Mouse (Mus musculus): Measurements from ENCODE around the gene Il1a. TPM values are rescaled to one million over a fixed set of nuclear protein-coding genes. Genes with fewer than 3 reads are reported as not detected.
A peak's percentile ranks its signal among the peaks of the same experiment; 100 is the strongest.

The Il1a gene
- polyA plus RNA-seq, 2 experiments, result 2.5 to 3.4 TPM

DNA sequence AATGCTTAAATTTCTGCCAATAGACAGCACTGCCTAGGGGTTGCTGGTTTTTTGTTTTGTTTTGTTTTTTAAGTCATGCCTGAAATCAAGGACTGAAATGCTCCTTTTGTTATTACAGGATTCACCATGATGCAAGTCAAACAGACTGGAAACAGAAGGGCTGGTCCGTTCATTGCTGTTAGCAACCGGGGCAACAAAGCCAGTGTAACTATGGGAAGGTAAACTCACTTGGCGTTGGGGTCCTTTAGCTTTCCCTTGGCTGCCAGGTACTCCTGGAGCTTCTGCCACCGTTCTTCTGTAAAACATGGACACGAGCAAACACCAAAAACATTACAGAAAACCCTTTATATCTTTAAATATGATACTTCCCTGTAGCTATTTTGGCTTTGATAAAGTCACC lies 13.7 kb downstream of the Il1a start:
- H3K9me3 ChIP-seq (ENCODE audit: control insufficient read depth, low read length), result no peaks in the 10 kb centered on the region
- peak overlapping the region; percentile 67 to 98 for H3K4me3 ChIP-seq (ENCODE audit: insufficient read depth in 1 of 2, low read depth in 2 of 2, low read length in 2 of 2)
- peak overlapping the region; percentile 96 for H3K4me2 ChIP-seq (ENCODE audit: low read depth)
- H3K36me3 ChIP-seq (replicated peaks; ENCODE audit: control insufficient read depth, insufficient read depth, low read depth), result peaks cover 20% of the 10 kb centered on the region
- 61% methylated on average over 5 of the region's 5 CpGs for WGBS (ENCODE audit: insufficient replicate concordance)
- DNase-seq (ENCODE audit: low read depth in 3 of 3, low spot score in 3 of 3) (peak in 1 of 3 experiments; percentile 36), ATAC-seq (ENCODE audit: insufficient read depth) (no peak)
- peak overlapping the region; percentile 94 for H3K27ac ChIP-seq
- no peak for TF ChIP-seq CTCF (IDR thresholded peaks at IDR 0.05; ENCODE audit: low read depth)
- TF ChIP-seq EP300 (IDR thresholded peaks at IDR 0.05; ENCODE audit: low read depth), result no peak
- peaks cover 12 to 19% of the 10 kb centered on the region in 2 experiments for H3K4me1 ChIP-seq (replicated peaks; ENCODE audit: control insufficient read depth in 2 of 2, insufficient read depth in 2 of 2, low read length in 1 of 2)
- no peaks in the 10 kb centered on the region; the same call in 1 of the 2 replicates for H3K27me3 ChIP-seq (ENCODE audit: control insufficient read depth, insufficient read depth, low read length)
- peak overlapping the region; percentile 95 for H3K9ac ChIP-seq (replicated peaks)

DNA sequence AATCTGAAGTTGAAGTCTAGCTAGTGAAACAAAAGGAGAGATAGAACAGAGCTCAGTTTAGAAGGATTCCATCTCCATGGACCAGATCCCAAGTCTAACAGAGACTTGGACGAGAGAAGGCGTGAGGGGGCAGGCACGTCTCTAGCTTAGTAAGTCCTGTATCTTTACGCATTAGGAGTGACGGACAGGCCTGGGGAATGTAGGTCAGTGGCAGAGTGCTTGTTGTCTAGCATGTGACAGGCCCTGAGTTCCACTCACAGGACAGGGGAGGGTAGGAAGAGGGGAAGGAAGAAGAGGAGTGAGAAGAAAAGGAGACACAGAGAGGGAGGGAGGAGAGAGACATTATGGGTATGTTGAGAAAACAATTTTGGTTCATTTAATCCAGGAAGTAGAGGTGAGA lies 14.7 kb downstream of the Il1a start:
- peaks cover 12 to 19% of the 10 kb centered on the region in 2 experiments for H3K4me1 ChIP-seq (replicated peaks; ENCODE audit: control insufficient read depth in 2 of 2, insufficient read depth in 2 of 2, low read length in 1 of 2)
- no peaks in the 10 kb centered on the region; the same call in 1 of the 2 replicates for H3K27me3 ChIP-seq (ENCODE audit: control insufficient read depth, insufficient read depth, low read length)
- peaks cover 30% of the 10 kb centered on the region for H3K36me3 ChIP-seq (replicated peaks; ENCODE audit: control insufficient read depth, insufficient read depth, low read depth)
- peak overlapping the region; percentile 94; the same call in 1 of the 2 replicates for H3K27ac ChIP-seq
- no peak for TF ChIP-seq EP300 (IDR thresholded peaks at IDR 0.05; ENCODE audit: low read depth)
- TF ChIP-seq CTCF (IDR thresholded peaks at IDR 0.05; ENCODE audit: low read depth), result no peak
- WGBS (ENCODE audit: insufficient replicate concordance), result 91% methylated on average over 5 of the region's 5 CpGs
- DNase-seq (ENCODE audit: low read depth in 3 of 3, low spot score in 3 of 3) (no peak), ATAC-seq (ENCODE audit: insufficient read depth) (no peak)
- peak overlapping the region; percentile 96 for H3K4me2 ChIP-seq (ENCODE audit: low read depth)
- peak overlapping the region; percentile 95 for H3K9ac ChIP-seq (replicated peaks)
- H3K4me3 ChIP-seq (ENCODE audit: insufficient read depth in 1 of 2, low read depth in 2 of 2, low read length in 2 of 2), result peak overlapping the region; percentile 67 to 98
- H3K9me3 ChIP-seq (ENCODE audit: control insufficient read depth, low read length), result no peaks in the 10 kb centered on the region

DNA sequence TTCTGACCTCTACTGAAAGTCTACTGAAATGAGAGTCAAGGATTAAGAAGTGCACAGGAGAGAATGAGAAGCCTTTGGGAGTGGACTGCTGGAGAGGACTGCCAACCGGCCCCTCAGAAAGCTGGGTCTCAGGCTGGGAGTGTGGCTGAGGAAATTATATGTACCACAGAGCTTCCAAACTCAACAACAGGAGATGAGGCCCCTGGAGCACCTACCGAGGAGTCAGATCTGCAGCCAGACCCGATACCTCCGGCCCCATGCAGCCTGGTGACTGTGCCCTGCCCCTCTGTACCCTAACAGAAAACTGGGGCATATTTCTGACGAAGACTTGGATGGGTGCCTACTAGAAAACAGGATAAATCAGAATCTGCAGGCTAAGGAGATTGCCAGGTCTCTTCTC lies 35.9 kb downstream of the Il1a start:
- 89% methylated on average over 5 of the region's 5 CpGs for WGBS (ENCODE audit: insufficient replicate concordance)
- DNase-seq (ENCODE audit: low read depth in 3 of 3, low spot score in 3 of 3), result no peak
- no peak for ATAC-seq (ENCODE audit: insufficient read depth)
- Histone ChIP-seq H3K4me3 (ENCODE audit: insufficient read depth in 1 of 2, low read depth in 2 of 2, low read length in 2 of 2) (no peak overlapping the region), H3K9ac (replicated peaks) (no peak overlapping the region), H3K36me3 (replicated peaks; ENCODE audit: control insufficient read depth, insufficient read depth, low read depth) (peaks cover 89% of the 10 kb centered on the region), H3K4me2 (ENCODE audit: low read depth) (no peak overlapping the region), H3K27ac (no peak overlapping the region), H3K4me1 (replicated peaks; ENCODE audit: control insufficient read depth in 2 of 2, insufficient read depth in 2 of 2, low read length in 1 of 2) (no peaks in the 10 kb centered on the region), H3K9me3 (ENCODE audit: control insufficient read depth, low read length) (no peaks in the 10 kb centered on the region), H3K27me3 (ENCODE audit: control insufficient read depth, insufficient read depth, low read length) (no peaks in the 10 kb centered on the region)
- TF ChIP-seq EP300 (IDR thresholded peaks at IDR 0.05; ENCODE audit: low read depth) (no peak), CTCF (IDR thresholded peaks at IDR 0.05; ENCODE audit: low read depth) (no peak)

DNA sequence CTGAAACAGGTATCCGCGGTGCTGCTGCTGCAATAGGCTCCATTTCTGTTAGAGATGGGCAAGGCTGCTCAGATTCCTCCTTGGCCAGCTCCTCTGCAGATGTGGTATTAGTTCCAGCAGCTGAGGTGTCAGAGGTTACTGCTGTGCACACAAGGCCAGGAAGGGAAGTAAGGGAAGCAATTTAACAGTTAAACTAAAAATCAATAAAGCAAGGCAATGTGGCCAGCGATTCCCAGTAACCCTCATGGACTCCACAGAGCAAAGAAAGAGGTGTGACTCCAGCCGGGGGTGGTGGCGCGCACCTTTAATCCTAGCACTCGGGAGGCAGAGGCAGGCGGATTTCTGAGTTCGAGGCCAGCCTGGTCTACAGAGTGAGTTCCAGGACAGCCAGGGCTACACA lies 39.2 kb downstream of the Il1a start:
- Histone ChIP-seq H3K27ac (no peak overlapping the region), H3K4me2 (ENCODE audit: low read depth) (no peak overlapping the region), H3K4me1 (replicated peaks; ENCODE audit: control insufficient read depth in 2 of 2, insufficient read depth in 2 of 2, low read length in 1 of 2) (no peaks in the 10 kb centered on the region), H3K36me3 (replicated peaks; ENCODE audit: control insufficient read depth, insufficient read depth, low read depth) (peaks cover 86% of the 10 kb centered on the region), H3K4me3 (ENCODE audit: insufficient read depth in 1 of 2, low read depth in 2 of 2, low read length in 2 of 2) (no peak overlapping the region), H3K27me3 (ENCODE audit: control insufficient read depth, insufficient read depth, low read length) (no peaks in the 10 kb centered on the region), H3K9ac (replicated peaks) (no peak overlapping the region), H3K9me3 (ENCODE audit: control insufficient read depth, low read length) (no peaks in the 10 kb centered on the region)
- ATAC-seq (ENCODE audit: insufficient read depth), result no peak
- no peak for DNase-seq (ENCODE audit: low read depth in 3 of 3, low spot score in 3 of 3)
- TF ChIP-seq EP300 (IDR thresholded peaks at IDR 0.05; ENCODE audit: low read depth), result no peak
- TF ChIP-seq CTCF (IDR thresholded peaks at IDR 0.05; ENCODE audit: low read depth), result no peak
- 86% methylated on average over 9 of the region's 9 CpGs for WGBS (ENCODE audit: insufficient replicate concordance)

DNA sequence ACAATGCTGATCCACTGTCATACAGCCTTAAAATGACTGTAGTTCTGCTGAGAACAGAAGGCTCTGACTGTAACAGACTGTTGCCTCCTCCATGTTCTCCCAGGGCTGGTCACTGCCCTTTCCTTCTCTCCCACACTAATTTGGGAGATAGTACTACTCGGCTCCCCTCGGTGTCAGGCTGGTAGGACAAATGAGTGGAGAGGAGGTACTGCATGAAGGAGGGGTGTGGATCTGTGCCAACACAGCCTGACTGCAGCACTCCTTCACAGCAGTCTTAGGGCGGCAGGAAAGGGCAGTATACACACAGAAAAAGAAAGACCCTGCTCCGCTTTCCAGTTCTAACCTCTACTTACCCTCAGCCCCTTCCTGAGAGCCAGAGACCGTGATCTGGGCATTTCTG lies 39.8 kb downstream of the Il1a start:
- H3K9me3 ChIP-seq (ENCODE audit: control insufficient read depth, low read length), result no peaks in the 10 kb centered on the region
- WGBS (ENCODE audit: insufficient replicate concordance), result 86% methylated on average over 5 of the region's 5 CpGs
- H3K9ac ChIP-seq (replicated peaks), result no peak overlapping the region
- H3K36me3 ChIP-seq (replicated peaks; ENCODE audit: control insufficient read depth, insufficient read depth, low read depth), result peaks cover 80% of the 10 kb centered on the region
- TF ChIP-seq EP300 (IDR thresholded peaks at IDR 0.05; ENCODE audit: low read depth) (no peak), CTCF (IDR thresholded peaks at IDR 0.05; ENCODE audit: low read depth) (no peak)
- H3K27ac ChIP-seq, result no peak overlapping the region
- H3K4me3 ChIP-seq (ENCODE audit: insufficient read depth in 1 of 2, low read depth in 2 of 2, low read length in 2 of 2), result no peak overlapping the region
- H3K4me1 ChIP-seq (replicated peaks; ENCODE audit: control insufficient read depth in 2 of 2, insufficient read depth in 2 of 2, low read length in 1 of 2), result no peaks in the 10 kb centered on the region
- DNase-seq (ENCODE audit: low read depth in 3 of 3, low spot score in 3 of 3) (no peak), ATAC-seq (ENCODE audit: insufficient read depth) (no peak)
- no peak overlapping the region for H3K4me2 ChIP-seq (ENCODE audit: low read depth)
- no peaks in the 10 kb centered on the region for H3K27me3 ChIP-seq (ENCODE audit: control insufficient read depth, insufficient read depth, low read length)
